Mouse (Mus musculus): ENCODE measurements around the gene Dhh. TPM values are rescaled to one million over a fixed set of nuclear protein-coding genes. Genes with fewer than 3 reads are reported as not detected.

Dhh gene
- 0.08 and 0.19 TPM in 2 replicates for polyA plus RNA-seq (2021; fragmentation: Nextera tagmentation)
- long read RNA-seq, experiment 1 = 0 reads
- long read RNA-seq, experiment 2, partial matches to known transcripts = 0 of 1 reads
- long read RNA-seq, experiment 2, other reads (novel, unspliced or antisense) = 1 of 1 reads

GRCm38 (mm10) chr15:98897928-98898800, at the start of gene Dhh:
Gene Dhh, minus strand, starts transcription at chr15:98898540.

GRCm38 (mm10) chr15:98934217-98934839, 36.0 kb upstream of the Dhh start, which contains the start of gene Tuba1b:
Gene Tuba1b, minus strand, starts transcription at chr15:98934565.

GRCm38 (mm10) chr15:98917538-98918498, 19.5 kb upstream of the Dhh start, which contains the start of gene Lmbr1l:
Gene Lmbr1l, minus strand, starts transcription at chr15:98918231.

GRCm38 (mm10) chr15:98893940-98894745, 4.2 kb downstream of the Dhh start, which contains the start of gene Rhebl1:
Gene Rhebl1, minus strand, starts transcription at chr15:98894540.

GRCm38 (mm10) chr15:98871070-98871915, 27.0 kb downstream of the Dhh start, which contains the start of gene Kmt2d:
Gene Kmt2d, minus strand, starts transcription at chr15:98871204.

Other genes starting within 250 kb of the Dhh start
- gene Ddx23, start 235.6 kb downstream of the Dhh start, polyA plus RNA-seq (2021; fragmentation: Nextera tagmentation) = 19.6 and 27.9 TPM in 2 replicates
- gene Rnd1, start 221.1 kb downstream of the Dhh start, polyA plus RNA-seq (2021; fragmentation: Nextera tagmentation) = 4.3 and 4.9 TPM in 2 replicates
- 8.4 and 9.0 TPM in 2 replicates for gene Ccdc65, start 190.3 kb downstream of the Dhh start, polyA plus RNA-seq (2021; fragmentation: Nextera tagmentation)
- 3.1 and 4.6 TPM in 2 replicates for gene Fkbp11, start 170.3 kb downstream of the Dhh start, polyA plus RNA-seq (2021; fragmentation: Nextera tagmentation)
- 93.9 and 99.4 TPM in 2 replicates for gene Arf3, start 135.3 kb downstream of the Dhh start, polyA plus RNA-seq (2021; fragmentation: Nextera tagmentation)
- not detected in 2 replicates for gene Wnt10b, start 120.4 kb downstream of the Dhh start, polyA plus RNA-seq (2021; fragmentation: Nextera tagmentation)
- gene Wnt1, start 108.7 kb downstream of the Dhh start, polyA plus RNA-seq (2021; fragmentation: Nextera tagmentation) = 0.72 and 1.0 TPM in 2 replicates
- gene Ddn, start 89.0 kb downstream of the Dhh start, polyA plus RNA-seq (2021; fragmentation: Nextera tagmentation) = 118 TPM in 2 replicates
- 66.5 and 71.5 TPM in 2 replicates for gene Prkag1, start 67.0 kb downstream of the Dhh start, polyA plus RNA-seq (2021; fragmentation: Nextera tagmentation)
- 18.0 and 18.2 TPM in 2 replicates for gene Kmt2d, start 27.3 kb downstream of the Dhh start, polyA plus RNA-seq (2021; fragmentation: Nextera tagmentation)
- gene Rhebl1, start 4.0 kb downstream of the Dhh start, polyA plus RNA-seq (2021; fragmentation: Nextera tagmentation) = 6.5 and 10.1 TPM in 2 replicates
- gene Lmbr1l, start 19.7 kb upstream of the Dhh start, polyA plus RNA-seq (2021; fragmentation: Nextera tagmentation) = 0.29 and 1.7 TPM in 2 replicates
- 1,496 and 1,539 TPM in 2 replicates for gene Tuba1b, start 36.0 kb upstream of the Dhh start, polyA plus RNA-seq (2021; fragmentation: Nextera tagmentation)
- 0.53 TPM in 1 of 2 replicates, not detected in the other for gene Gm49450, start 55.0 kb upstream of the Dhh start, polyA plus RNA-seq (2021; fragmentation: Nextera tagmentation)
- gene Tuba1a, start 55.2 kb upstream of the Dhh start, polyA plus RNA-seq (2021; fragmentation: Nextera tagmentation) = 3,348 and 3,759 TPM in 2 replicates
- 2.4 and 6.3 TPM in 2 replicates for gene Tuba1c, start 131.4 kb upstream of the Dhh start, polyA plus RNA-seq (2021; fragmentation: Nextera tagmentation)
- gene Prph, start 156.6 kb upstream of the Dhh start, polyA plus RNA-seq (2021; fragmentation: Nextera tagmentation) = 2.1 and 3.3 TPM in 2 replicates
- gene Troap, start 176.0 kb upstream of the Dhh start, polyA plus RNA-seq (2021; fragmentation: Nextera tagmentation) = 0.11 and 0.14 TPM in 2 replicates
- gene C1ql4, start 189.3 kb upstream of the Dhh start, polyA plus RNA-seq (2021; fragmentation: Nextera tagmentation) = not detected in 2 replicates
- gene Dnajc22, start 194.6 kb upstream of the Dhh start, polyA plus RNA-seq (2021; fragmentation: Nextera tagmentation) = not detected in 2 replicates
- 5.3 and 5.5 TPM in 2 replicates for gene Spats2, start 227.4 kb upstream of the Dhh start, polyA plus RNA-seq (2021; fragmentation: Nextera tagmentation)